Mouse (Mus musculus) cerebellum, adult 11-12 months (tissue): ENCODE results near the gene Zcchc10.
"Not testable (repeated sequence)": the region's sequence is repeated elsewhere in the genome, so short reads cannot be mapped to it uniquely, and the experiment has no call there.

ENCODE experiments used
- DNase-seq: peaks from one replicate; pipeline ENCODE4 v3.0.0; 2022

Gene Zcchc10

DNA sequence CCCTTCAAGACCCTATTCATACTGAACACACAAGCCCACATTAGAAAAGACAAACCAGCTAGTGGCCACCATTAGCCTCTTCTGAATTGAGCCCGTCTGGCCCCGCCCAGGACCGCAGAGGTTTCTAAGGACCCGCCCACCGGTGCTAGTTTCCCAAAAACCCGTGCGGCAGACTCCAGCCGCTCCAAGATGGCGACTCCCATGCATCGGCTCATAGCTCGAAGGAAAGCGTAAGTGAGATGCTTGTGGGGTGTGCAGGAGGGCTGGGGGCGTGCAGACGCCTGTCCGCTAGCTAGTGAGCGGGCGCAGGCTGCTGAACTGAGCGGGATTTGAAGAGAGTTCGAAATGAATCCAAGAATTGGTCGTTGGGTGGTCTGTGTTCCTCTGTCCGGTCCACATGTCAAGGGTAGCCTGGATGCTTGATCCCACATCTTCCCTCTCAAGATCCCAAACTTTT lies at the start of gene Zcchc10:
TSS of gene Zcchc10 (plus strand) at position 168 of the 457 bp plus-strand sequence.
- peak; percentile 80 for DNase-seq

DNA sequence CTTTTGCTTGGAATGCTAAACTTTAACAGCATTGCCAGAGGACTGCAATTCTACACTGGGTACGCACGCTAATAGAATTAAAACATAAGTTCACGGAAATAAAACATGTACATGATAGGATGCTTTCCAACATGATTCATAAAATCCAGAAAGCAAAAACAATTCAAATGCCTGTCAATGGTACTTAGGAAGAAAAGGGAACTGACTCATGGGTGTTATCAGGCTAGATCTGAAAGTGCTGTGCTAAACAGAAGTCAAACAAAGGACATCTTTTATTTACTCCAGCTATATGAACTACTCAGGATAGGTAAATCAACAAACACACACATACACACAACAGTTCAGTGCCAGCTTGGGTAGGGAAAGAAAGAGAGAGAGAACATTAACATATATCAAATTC lies 49.1 kb upstream of the Zcchc10 start:
- no peak for DNase-seq

DNA sequence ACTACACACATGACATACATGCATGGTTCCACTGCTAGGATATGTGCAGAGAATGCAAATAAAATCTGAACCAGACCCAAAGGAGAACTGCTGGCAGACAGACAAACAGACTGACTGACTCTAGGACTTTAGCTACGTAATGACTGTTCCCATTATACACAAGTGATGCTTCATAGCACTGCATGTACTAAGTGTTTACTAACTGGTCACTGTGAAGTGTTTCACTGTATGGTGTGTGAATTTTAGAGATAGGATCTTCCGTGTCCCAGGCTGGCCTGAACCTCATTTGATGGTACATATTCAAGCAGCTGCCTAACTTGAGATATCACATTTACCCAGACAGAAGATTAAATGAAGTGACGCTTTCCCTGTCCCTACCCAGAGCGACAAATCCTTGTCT lies 46.1 kb upstream of the Zcchc10 start:
- no peak for DNase-seq

- DNase-seq, result no peak
Measured at GRCm38 (mm10) chr11:53285885-53286284, 38.6 kb upstream of the Zcchc10 start.

GRCm38 (mm10) chr11:53290187-53290586 lies 34.3 kb upstream of the Zcchc10 start:
- not testable (repeated sequence) for DNase-seq

DNA sequence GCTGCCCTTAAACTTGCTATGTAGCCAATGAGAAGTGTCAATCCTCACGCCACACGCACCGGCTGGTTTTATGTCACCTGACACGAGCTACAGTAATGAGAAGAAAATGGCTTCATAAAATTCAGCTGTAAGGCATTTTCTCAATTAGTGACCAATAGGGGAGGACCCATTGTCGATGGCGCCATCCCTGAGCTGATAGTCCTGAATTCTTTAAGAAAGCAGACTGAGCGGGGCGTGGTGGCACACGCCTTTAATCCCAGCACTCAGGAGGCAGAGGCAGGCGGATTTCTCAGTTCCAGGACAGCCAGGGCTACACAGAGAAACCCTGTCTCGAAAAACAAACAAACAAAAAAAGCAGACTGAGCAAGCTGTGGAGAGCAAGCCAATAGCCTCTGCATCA lies 33.6 kb upstream of the Zcchc10 start:
- no peak for DNase-seq

DNA sequence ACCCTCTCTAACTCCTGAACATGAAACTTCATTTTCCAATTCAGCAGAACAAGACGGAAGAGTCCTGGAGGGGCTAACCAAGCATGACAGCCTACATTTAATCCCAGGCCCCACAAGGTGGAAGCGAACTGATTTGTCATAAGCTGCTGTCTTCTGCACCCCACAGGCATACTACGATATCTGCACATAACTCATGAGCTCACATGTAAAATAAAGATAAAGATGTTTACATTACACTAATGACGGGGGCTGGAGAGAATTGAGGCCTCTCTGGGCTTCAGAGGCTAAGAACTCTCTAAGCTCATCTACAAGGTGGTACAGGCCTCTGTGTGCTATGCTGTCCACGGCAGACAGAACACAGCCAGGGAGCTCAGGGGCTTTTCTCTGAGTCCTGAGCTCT lies 30.0 kb upstream of the Zcchc10 start:
- DNase-seq, result no peak

DNA sequence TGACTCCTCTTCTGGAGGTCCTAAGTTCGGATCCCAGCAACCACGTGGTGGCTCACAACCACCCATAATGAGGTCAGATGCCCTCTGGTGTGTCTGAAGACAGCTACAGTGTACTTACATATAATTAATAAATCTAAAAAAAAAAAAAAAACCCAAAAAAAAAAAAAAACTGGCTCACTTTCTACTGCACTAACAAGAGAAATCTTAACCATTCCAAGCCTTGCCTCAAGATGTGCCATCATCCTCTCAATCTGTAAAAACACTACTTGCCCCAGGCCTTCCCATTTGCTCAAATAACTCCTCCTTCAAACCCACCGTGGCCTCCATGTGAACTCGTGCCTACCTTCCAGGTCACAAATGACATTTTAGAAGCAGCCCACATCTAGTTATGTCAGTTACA lies 27.6 kb upstream of the Zcchc10 start:
- no peak for DNase-seq

GRCm38 (mm10) chr11:53297947-53298860 lies 26.3 kb upstream of the Zcchc10 start:
- no peak for DNase-seq

GRCm38 (mm10) chr11:53299551-53300329 lies 24.7 kb upstream of the Zcchc10 start:
- peak; percentile 61 for DNase-seq

DNA sequence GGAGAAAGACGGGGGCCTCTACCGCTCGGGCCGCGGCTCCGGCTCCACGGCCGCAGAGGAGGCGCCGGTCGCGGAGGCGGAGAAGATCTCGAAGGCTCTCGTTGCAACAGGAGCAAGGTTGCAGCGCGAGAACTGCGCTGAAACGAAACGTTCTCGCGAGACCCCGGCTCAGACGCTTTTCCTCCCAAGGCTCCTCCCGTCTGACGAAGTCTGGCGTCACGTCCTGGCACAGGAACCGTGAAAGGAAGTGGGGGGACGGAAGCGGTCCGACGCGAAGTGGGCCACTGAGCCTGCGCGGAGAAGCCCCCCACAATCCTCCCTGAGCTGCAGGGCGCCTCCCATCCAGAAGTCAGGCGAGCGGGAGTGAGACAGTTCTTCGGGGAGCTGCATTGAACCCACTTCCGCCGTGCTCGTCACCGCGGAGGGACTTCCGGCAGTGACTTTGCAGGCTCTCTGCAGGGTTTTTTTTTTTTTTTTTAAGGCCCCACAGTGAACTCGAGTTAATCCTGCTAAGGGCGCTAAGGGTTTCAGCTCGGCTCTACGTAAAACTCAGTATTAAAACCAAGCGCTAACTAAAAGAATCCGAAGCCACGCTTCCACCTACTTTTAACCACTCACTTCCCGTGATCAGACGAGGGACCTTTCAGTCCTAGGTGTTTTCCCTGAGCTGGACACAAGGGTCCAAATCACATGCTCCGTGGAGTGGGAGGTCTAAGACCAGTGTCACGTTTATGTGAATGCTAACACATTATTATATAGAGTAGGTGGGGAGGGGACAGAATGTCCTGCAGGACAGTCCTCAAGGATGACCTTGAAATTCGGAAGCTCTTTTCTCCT lies 23.9 kb upstream of the Zcchc10 start, which contains the start of gene Hspa4:
TSS of gene Hspa4 (minus strand) at position 128 of the 837 bp plus-strand sequence.
- DNase-seq, result peak; percentile 98

GRCm38 (mm10) chr11:53301167-53301515 lies 23.3 kb upstream of the Zcchc10 start:
- DNase-seq, result no peak

- DNase-seq, result no peak
Measured at GRCm38 (mm10) chr11:53304044-53304840, 20.2 kb upstream of the Zcchc10 start.

DNA sequence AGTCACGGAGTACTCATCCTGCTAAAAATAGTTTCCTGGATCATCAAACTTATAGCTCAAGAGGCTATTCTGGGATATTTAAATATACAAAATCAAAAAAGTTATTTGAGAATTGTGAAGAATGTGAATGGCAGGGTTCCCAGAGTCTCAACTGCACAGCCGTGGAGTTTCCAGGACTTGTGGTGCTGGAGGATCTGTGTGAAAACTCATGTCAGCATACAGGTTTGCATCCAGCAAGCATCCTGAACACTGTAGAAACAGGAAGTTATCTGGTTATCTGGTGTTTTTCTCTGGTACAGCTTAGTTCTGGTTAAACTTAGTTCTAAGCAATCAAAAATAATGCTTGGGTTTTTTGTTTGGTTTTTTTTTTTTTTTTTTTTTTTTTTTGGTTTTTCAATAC lies 17.5 kb upstream of the Zcchc10 start:
- DNase-seq, result no peak

GRCm38 (mm10) chr11:53307558-53308065 lies 16.9 kb upstream of the Zcchc10 start:
- no peak for DNase-seq

DNA sequence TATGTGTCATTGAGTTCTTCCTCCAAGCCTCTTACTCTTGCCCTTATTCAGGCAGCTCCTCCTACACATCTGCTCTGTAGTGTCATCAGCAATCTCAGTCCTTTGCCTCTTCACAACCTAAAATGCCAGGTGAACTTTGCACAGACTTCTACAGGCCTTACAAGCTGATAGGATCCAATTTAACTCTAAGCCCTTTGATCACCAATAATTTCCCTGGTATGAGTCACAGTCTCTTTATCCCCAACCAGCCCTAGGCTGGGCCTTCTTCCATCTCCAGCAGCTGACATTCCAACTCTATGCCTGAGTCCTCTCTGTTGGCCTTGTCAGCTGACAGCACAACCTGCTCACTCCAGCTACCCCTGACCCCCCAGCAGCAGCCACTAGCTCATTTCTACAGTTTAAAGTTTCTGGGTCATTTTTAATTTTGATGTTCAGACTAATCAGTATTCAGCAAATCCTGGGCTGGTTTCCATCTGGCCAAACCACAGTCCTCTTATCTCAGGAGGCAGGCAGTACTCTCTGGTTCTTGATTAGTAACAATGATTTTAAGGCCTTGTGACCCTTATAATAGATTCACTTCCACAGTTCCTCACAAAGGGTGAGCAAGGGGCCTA lies 16.1 kb upstream of the Zcchc10 start:
- DNase-seq, result no peak

- no peak for DNase-seq
Measured at GRCm38 (mm10) chr11:53308884-53309310, 15.6 kb upstream of the Zcchc10 start.

DNA sequence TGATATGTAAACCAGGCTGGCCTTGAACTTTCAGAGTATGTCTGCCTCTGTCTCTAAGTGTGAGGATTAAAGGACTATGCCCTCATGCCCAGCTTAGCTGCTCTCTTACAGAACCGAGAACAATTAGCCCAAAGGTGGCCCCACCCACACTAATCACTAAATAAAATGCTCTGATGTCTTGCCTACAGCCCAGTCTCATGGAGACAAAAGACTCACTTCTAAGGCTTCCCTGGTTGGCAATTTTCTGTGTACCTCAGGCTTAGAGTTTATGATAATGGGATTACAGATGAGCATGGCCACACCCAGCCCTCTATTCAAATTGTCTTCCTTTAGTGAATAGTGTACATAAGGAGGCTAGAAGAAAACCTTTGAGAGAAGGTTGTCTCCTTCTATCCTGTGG lies 13.1 kb upstream of the Zcchc10 start:
- DNase-seq, result no peak

DNA sequence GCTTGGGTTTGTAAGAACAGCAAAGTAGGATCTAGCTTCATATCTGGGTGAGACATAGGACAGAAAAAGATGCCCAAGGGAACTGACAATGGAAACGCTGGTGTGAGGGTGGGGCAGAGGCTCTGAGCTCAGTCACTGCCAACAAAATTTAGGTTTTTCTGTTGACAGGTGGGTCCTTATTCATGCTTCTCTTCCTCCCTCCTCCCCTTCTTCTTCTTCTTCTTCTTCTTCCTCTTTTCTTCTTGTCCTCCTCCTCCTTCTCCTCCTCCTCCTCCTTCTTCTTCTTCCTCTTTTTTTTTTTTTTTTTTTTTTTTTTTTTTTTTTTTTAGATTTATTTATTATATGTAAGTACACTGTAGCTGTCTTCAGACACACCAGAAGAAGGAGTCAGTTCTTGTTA lies 11.7 kb upstream of the Zcchc10 start:
- DNase-seq, result not testable (repeated sequence)

- no peak for DNase-seq
Measured at GRCm38 (mm10) chr11:53314770-53315173, 9.7 kb upstream of the Zcchc10 start.

GRCm38 (mm10) chr11:53316996-53317395 lies 7.5 kb upstream of the Zcchc10 start:
- DNase-seq, result no peak
